Mouse (Mus musculus): ENCODE data around the gene Zxdc. TPM values are rescaled to one million over a fixed set of nuclear protein-coding genes. Genes with fewer than 3 reads are reported as not detected.
A peak's percentile ranks its signal among the peaks of the same experiment; 100 is the strongest.

Zxdc gene
- polyA plus RNA-seq, 1 experiment from 2014 or later, result 7.7 TPM

DNA sequence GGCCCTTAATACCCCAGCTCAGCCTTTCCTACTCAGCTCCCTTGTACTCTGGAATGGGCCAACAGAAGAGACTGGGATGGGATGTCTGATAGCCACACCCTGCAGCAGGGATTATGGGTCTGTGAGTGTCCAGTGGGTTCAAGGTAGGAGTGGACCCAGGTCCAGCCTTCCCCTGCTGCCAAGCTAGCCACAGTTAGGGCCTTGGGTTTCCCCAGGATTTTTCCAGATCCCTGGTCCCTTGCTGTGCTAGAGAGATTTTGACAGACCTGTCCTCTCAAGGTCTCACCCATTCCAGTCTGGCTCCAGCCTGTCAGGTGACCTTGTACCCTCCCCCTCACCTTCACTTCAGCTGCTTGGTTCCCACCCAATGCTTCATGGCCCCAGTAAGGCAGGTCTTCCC, 39.3 kb downstream of the Zxdc start:
- no peaks in the 10 kb centered on the region for H3K27me3 ChIP-seq (replicated peaks; ENCODE audit: control insufficient read depth, insufficient read depth, low read length)
- H3K9me3 ChIP-seq (ENCODE audit: control insufficient read depth, low read length), result no peaks in the 10 kb centered on the region
- peaks cover 7% of the 10 kb centered on the region for H3K36me3 ChIP-seq (ENCODE audit: control insufficient read depth, insufficient read depth, low read length)
- H3K9ac ChIP-seq (ENCODE audit: low read depth, low read length), result no peak overlapping the region
- no peak for ATAC-seq
- no peaks in the 10 kb centered on the region for H3K4me1 ChIP-seq (ENCODE audit: control insufficient read depth, insufficient read depth, low read depth, low read length)
- H3K4me2 ChIP-seq (ENCODE audit: low read length), result no peak overlapping the region
- no peak overlapping the region for H3K4me3 ChIP-seq (ENCODE audit: low read length)
- no peak overlapping the region for H3K27ac ChIP-seq (ENCODE audit: low read depth, low read length)

DNA sequence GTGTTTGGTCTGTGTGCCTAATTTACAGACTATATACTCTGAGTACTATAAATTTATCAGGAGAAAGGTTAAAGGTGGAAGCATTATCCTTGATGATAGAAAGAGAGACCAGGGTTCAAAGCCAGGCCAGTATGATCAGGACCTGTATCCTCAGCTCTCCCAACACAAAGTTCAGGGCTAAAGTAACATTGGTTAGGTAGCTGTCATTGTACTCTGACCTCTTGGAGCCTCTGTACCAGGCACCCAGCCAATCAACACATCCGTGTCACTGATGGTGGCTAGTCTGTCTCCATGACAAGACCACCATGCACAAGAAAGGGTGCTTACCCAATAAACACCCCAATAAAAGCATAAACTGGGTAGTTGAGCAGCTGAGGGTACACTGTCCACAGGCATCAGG, 41.7 kb downstream of the Zxdc start:
- Histone ChIP-seq H3K9ac (ENCODE audit: low read depth, low read length) (no peak overlapping the region), H3K4me1 (ENCODE audit: control insufficient read depth, insufficient read depth, low read depth, low read length) (no peaks in the 10 kb centered on the region), H3K27ac (ENCODE audit: low read depth, low read length) (no peak overlapping the region), H3K9me3 (ENCODE audit: control insufficient read depth, low read length) (no peaks in the 10 kb centered on the region), H3K4me3 (ENCODE audit: low read length) (no peak overlapping the region), H3K4me2 (ENCODE audit: low read length) (no peak overlapping the region), H3K36me3 (ENCODE audit: control insufficient read depth, insufficient read depth, low read length) (peaks cover under 1% of the 10 kb centered on the region; the same call in 1 of the 2 replicates), H3K27me3 (replicated peaks; ENCODE audit: control insufficient read depth, insufficient read depth, low read length) (no peaks in the 10 kb centered on the region)
- WGBS, result 80% methylated on average over 1 of the region's 1 CpGs
- no peak for ATAC-seq

DNA sequence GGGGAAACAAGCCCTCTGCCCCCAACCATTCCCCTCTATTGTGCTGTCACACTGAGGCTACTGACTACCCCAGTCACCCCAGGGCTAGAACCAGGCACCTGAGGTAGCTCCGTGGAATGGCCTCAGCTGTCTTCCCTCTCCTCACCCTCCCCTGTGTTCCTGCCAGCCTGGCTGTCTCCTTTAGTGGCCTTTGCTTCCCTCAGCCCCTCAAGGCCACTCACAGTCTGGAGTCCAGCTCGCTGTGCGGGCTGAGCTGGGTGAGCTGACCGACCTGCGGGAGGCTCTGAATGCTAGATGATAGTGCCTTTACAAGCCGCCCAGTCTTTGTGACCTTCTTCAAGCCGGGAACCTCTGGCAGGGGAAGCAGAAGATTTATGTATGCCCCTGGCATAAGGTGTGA, 42.6 kb downstream of the Zxdc start:
- WGBS, result 83% methylated on average over 7 of the region's 7 CpGs

DNA sequence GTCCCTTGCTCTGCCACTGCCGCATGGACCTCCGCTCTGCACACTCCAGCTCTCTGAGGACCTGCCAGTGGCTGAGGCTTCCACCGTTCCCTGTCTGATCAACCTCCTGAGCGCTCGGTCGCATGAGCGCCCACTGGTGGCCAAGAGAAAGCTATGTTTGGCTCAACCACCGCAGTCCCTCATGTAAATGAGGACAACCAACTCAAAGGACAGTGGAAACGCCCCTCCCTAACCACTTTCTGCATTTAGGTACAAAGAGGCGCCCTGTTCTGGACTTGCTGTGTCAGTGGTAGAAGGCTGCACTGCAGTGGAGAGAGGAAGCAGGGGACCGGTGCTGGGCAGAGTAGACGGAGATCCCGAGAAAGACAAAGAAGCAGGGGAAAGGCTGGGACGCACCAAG, 53.3 kb downstream of the Zxdc start:
- Histone ChIP-seq H3K9ac (ENCODE audit: low read depth, low read length) (peak overlapping the region; percentile 54), H3K9me3 (ENCODE audit: control insufficient read depth, low read length) (no peaks in the 10 kb centered on the region), H3K27ac (ENCODE audit: low read depth, low read length) (peak overlapping the region; percentile 64), H3K4me1 (ENCODE audit: control insufficient read depth, insufficient read depth, low read depth, low read length) (peaks cover 9% of the 10 kb centered on the region; the same call in 1 of the 2 replicates), H3K36me3 (ENCODE audit: control insufficient read depth, insufficient read depth, low read length) (no peaks in the 10 kb centered on the region), H3K27me3 (replicated peaks; ENCODE audit: control insufficient read depth, insufficient read depth, low read length) (0 out of 2 replicates have a peak, but pooled peaks cover 2% of the 10 kb centered on the region), H3K4me3 (ENCODE audit: low read length) (peak overlapping the region; percentile 18; the same call in 1 of the 2 replicates), H3K4me2 (ENCODE audit: low read length) (peak overlapping the region; percentile 56)
- WGBS, result 3% methylated on average over 14 of the region's 14 CpGs
- ATAC-seq, result peak; percentile 94

More for the DNA sequence above, 42.6 kb downstream of the Zxdc start:
- Histone ChIP-seq H3K27me3 (replicated peaks; ENCODE audit: control insufficient read depth, insufficient read depth, low read length) (no peaks in the 10 kb centered on the region), H3K9ac (ENCODE audit: low read depth, low read length) (no peak overlapping the region), H3K9me3 (ENCODE audit: control insufficient read depth, low read length) (no peaks in the 10 kb centered on the region), H3K4me3 (ENCODE audit: low read length) (no peak overlapping the region), H3K27ac (ENCODE audit: low read depth, low read length) (no peak overlapping the region), H3K36me3 (ENCODE audit: control insufficient read depth, insufficient read depth, low read length) (no peaks in the 10 kb centered on the region), H3K4me2 (ENCODE audit: low read length) (no peak overlapping the region), H3K4me1 (ENCODE audit: control insufficient read depth, insufficient read depth, low read depth, low read length) (no peaks in the 10 kb centered on the region)
- no peak for ATAC-seq

DNA sequence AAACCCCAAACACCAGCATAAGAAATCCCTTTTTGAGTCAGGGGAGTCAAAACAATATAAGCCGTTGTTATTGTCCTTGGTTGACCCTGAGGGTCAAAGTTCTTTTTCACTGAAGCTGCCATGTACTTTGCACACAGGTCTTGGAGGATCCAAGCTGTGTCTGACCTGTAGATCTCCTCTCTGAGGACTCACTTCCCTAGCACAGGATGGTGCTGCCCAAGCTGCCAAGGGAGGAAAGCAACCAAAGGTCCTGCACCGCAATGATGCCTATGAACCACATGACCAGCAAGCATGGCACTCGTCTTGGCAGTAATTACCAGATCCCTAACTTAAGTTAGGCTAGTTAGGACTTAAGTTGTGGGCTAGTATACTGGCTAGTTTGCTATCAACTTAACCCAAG, 56.1 kb downstream of the Zxdc start:
- Histone ChIP-seq H3K27ac (ENCODE audit: low read depth, low read length) (no peak overlapping the region), H3K9ac (ENCODE audit: low read depth, low read length) (no peak overlapping the region), H3K9me3 (ENCODE audit: control insufficient read depth, low read length) (no peaks in the 10 kb centered on the region), H3K4me3 (ENCODE audit: low read length) (no peak overlapping the region), H3K27me3 (replicated peaks; ENCODE audit: control insufficient read depth, insufficient read depth, low read length) (0 out of 2 replicates have a peak, but pooled peaks cover 4% of the 10 kb centered on the region), H3K4me2 (ENCODE audit: low read length) (no peak overlapping the region), H3K4me1 (ENCODE audit: control insufficient read depth, insufficient read depth, low read depth, low read length) (peaks cover 15% of the 10 kb centered on the region; the same call in 1 of the 2 replicates), H3K36me3 (ENCODE audit: control insufficient read depth, insufficient read depth, low read length) (no peaks in the 10 kb centered on the region)
- no peak for ATAC-seq
- 77% methylated on average over 3 of the region's 3 CpGs for WGBS

DNA sequence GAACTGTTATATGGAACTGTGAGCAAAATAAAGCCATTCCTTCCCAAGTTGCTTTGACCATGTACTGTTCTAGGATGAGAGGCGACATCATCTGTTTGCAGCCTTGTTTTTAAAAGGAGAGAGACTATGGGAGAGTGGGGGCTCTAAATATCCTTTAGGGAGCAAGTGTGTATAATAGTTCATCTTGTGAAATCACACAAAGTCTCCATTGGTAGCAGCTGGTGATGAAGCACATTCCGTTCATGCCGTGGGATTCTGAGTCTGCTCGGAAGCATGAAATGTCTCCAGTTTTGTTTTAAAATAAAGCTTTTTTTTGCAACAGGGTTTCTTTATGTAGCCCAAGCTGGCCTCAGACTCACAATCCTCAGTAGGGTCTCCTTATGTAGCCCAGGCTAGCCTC, 56.7 kb downstream of the Zxdc start:
- Histone ChIP-seq H3K4me2 (ENCODE audit: low read length) (no peak overlapping the region), H3K9me3 (ENCODE audit: control insufficient read depth, low read length) (no peaks in the 10 kb centered on the region), H3K27ac (ENCODE audit: low read depth, low read length) (no peak overlapping the region), H3K9ac (ENCODE audit: low read depth, low read length) (no peak overlapping the region), H3K27me3 (replicated peaks; ENCODE audit: control insufficient read depth, insufficient read depth, low read length) (0 out of 2 replicates have a peak, but pooled peaks cover 4% of the 10 kb centered on the region), H3K4me1 (ENCODE audit: control insufficient read depth, insufficient read depth, low read depth, low read length) (peaks cover 15% of the 10 kb centered on the region; the same call in 1 of the 2 replicates), H3K36me3 (ENCODE audit: control insufficient read depth, insufficient read depth, low read length) (no peaks in the 10 kb centered on the region), H3K4me3 (ENCODE audit: low read length) (no peak overlapping the region)
- 87% methylated on average over 4 of the region's 4 CpGs for WGBS
- ATAC-seq, result no peak

DNA sequence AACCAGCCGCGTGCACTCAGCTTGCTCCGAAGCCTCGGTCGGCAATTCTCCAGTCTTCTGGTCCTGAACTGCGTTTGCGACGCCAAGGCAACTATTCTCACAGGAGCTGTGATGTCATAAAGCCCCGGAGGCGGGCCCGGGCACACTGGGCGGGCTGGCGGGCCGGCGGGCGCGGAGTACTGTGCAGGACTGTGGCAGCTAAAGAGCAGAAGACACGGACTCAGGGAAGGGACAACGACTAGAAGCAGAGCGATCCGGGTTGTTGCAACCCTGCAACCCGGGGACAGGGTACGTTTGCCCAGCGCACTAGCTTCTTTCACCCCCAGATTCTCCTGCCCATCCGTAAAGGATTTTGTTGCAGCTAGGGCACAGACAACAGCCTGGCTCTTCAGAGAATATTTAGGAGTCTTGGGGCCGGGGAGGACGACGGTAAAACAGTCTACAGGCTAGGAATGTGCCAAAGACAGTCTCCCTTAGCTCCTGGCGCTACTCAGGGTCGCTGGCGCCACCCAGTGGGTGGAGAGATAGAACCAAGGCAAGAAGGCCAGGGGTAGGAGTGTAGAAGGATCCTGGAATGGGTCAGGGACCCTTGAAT, 59.2 kb downstream of the Zxdc start, which contains the start of gene Cfap100:
Gene Cfap100 (minus strand): TSS at position 418 of the 595 bp plus-strand sequence.
- Histone ChIP-seq H3K4me1 (ENCODE audit: control insufficient read depth, insufficient read depth, low read depth, low read length) (peaks cover 6% of the 10 kb centered on the region; the same call in 1 of the 2 replicates), H3K9me3 (ENCODE audit: control insufficient read depth, low read length) (no peaks in the 10 kb centered on the region), H3K9ac (ENCODE audit: low read depth, low read length) (peak within 1 kb of the TSS; percentile 67), H3K36me3 (ENCODE audit: control insufficient read depth, insufficient read depth, low read length) (no peaks in the 10 kb centered on the region), H3K27ac (ENCODE audit: low read depth, low read length) (peak within 1 kb of the TSS; percentile 78), H3K4me3 (ENCODE audit: low read length) (peak within 1 kb of the TSS; percentile 41), H3K27me3 (replicated peaks; ENCODE audit: control insufficient read depth, insufficient read depth, low read length) (0 out of 2 replicates have a peak, but pooled peaks cover 4% of the 10 kb centered on the region), H3K4me2 (ENCODE audit: low read length) (peak within 1 kb of the TSS; percentile 75)
- WGBS, result under 1% methylated on average over 31 of the region's 31 CpGs
- peak; percentile 92 for ATAC-seq

DNA sequence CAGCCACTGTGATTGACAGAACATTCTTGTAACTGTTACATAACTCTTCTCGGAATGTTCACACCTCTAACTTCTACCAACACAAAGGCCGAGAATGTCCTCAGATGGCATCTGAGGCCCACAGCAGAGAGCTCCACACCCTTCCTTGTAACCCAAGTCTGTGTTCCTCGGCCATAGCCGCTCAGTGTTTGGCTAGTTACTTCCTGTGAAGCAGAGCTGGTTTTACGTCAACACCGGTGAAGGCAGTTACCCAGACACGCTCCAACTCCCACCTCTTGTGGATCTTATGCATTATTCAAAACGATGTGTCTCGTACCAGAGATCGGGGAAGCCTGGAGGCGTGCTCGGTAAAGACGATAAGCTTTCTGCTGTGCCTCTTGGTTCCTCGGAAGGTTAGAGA, 60.6 kb downstream of the Zxdc start:
- ATAC-seq, result no peak
- Histone ChIP-seq H3K27ac (ENCODE audit: low read depth, low read length) (no peak overlapping the region), H3K4me3 (ENCODE audit: low read length) (no peak overlapping the region), H3K27me3 (replicated peaks; ENCODE audit: control insufficient read depth, insufficient read depth, low read length) (0 out of 2 replicates have a peak, but pooled peaks cover 4% of the 10 kb centered on the region), H3K36me3 (ENCODE audit: control insufficient read depth, insufficient read depth, low read length) (no peaks in the 10 kb centered on the region), H3K4me1 (ENCODE audit: control insufficient read depth, insufficient read depth, low read depth, low read length) (peaks cover 6% of the 10 kb centered on the region; the same call in 1 of the 2 replicates), H3K9me3 (ENCODE audit: control insufficient read depth, low read length) (no peaks in the 10 kb centered on the region), H3K9ac (ENCODE audit: low read depth, low read length) (no peak overlapping the region), H3K4me2 (ENCODE audit: low read length) (0 out of 2 replicates have a peak overlapping the region, but pooled peaks have one; percentile 0)
- 60% methylated on average over 14 of the region's 14 CpGs for WGBS

DNA sequence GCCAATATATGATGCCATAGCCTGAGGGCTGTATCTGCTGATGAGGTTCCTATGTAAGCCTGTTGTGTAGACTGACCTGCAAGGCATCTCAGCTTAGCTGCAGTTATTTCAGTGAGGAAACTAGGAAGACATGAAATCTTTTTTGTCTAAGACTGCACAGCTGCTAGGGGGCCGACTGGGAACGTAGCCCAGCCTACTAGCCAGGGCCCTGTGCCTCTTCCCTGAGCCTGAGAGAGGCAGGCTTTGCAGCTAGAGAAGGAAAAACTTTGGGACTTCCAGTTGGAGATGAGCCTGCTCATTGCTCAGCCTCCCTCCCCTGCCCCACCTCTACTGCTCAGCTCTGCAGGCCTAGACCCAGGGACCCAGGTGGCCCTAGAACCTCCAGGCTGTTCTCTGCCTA, 62.2 kb downstream of the Zxdc start:
- Histone ChIP-seq H3K4me1 (ENCODE audit: control insufficient read depth, insufficient read depth, low read depth, low read length) (peaks cover 6% of the 10 kb centered on the region; the same call in 1 of the 2 replicates), H3K36me3 (ENCODE audit: control insufficient read depth, insufficient read depth, low read length) (no peaks in the 10 kb centered on the region), H3K9ac (ENCODE audit: low read depth, low read length) (no peak overlapping the region), H3K27ac (ENCODE audit: low read depth, low read length) (no peak overlapping the region), H3K27me3 (replicated peaks; ENCODE audit: control insufficient read depth, insufficient read depth, low read length) (0 out of 2 replicates have a peak, but pooled peaks cover 4% of the 10 kb centered on the region), H3K9me3 (ENCODE audit: control insufficient read depth, low read length) (no peaks in the 10 kb centered on the region), H3K4me2 (ENCODE audit: low read length) (no peak overlapping the region), H3K4me3 (ENCODE audit: low read length) (no peak overlapping the region)
- no peak for ATAC-seq
- WGBS, result 64% methylated on average over 2 of the region's 2 CpGs

Data from hindbrain, embryonic 16.5 days (tissue).